Mouse (Mus musculus) kidney, postnatal 4 days (tissue): ENCODE measurements at regions not wholly inside any gene's neighbourhood (a gene's known extent, or its start where the extent isn't known, plus 50 kb on each side); places are given as distances from the start of the nearest gene placed in this dataset.
A peak's percentile ranks its signal among the peaks of the same experiment; 100 is the strongest.

Experiments used
- DNase-seq, 2 experiments: peaks; one replicate each; pipeline ENCODE4 v3.0.0; 2021; ENCODE audit warnings: mixed read lengths in 2 of 2

DNA sequence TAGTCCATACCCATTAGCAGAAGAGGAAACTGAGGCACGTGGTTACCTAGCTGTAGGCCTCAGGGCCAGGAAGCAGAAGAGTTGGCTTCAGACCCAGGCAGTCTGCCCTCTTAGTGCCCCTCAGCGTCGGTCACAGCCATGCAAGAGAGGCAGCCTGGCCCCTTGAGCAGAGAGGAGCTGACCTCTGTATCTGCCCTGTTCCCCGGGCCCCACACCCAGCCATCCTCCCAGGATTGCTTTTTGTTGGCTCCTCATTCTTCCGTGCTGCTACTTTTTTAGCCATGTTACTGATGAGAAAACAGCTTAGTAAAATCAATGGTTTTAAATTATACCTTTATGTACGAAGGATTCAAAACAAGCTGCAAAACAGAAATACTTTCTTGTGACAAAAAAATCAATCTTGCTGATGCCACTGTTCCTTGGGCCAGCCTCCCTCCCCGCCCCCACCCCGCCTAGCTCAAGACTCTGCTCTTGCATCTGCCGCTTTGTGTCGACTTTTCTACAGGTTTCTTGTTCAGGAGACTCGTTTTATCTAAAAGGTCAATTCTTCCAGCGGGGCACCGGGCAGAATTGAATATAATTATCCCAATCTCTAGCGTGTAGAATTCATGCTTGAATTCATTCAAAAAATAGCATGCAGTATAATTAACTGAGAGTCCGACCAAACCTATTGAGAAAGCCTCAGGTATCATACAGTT, 70.8 kb downstream of the Sall1 start:
- DNase-seq, result no peak

DNA sequence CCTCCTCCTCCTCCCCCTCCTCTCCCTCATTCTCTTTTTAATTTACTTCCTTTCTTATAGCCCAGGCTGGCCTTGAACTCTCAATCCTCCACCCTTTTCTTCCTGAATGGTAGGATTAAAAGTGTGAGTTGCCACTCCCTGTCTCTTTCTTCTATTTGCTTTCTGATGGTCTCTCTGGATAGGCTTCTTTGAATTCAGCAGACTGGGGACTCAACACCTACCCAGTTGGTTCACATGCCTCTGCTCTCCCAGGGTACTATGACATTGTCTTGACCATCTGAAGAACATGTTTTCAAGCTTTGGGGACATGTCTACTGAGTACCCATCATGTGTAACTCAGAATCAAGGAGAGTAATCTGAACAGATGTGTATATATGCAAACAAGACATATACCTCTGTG, 85.1 kb downstream of the Sall1 start:
- no peak for DNase-seq

DNA sequence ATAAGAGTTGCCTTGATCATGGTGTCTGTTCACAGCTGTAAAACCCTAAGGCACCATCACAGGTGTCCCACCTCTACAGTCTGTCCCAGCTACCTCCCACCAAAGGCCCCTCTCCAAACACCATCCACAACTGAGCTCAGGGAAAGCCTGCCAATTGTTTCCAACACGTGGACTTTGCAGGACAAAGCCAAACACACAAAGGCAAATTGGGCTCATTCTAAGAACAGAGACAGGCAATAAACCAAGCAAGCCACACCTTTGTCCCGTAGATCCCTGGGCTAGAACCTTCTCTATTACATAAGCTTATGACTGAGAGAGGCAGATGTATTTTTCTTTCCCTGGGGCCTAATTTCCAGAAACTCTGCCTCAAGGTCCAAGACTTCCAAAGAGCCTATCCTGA, 90.8 kb downstream of the Sall1 start:
- DNase-seq, result no peak

DNA sequence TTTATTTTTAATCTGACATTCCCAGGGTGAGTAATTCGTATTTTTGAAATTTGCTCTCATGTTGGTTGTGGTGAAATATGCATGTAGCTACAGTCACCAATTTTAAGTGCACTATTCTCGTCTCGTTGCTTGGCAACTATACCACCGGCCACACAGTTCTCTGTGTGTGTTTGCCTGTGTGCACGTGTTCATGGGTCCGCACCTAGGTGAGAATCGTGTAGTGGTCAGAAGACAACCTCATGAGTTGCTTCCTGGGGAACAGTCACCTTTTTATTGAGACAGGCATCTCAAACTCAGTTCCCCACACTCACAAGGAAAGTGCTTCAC, 92.2 kb downstream of the Sall1 start:
- DNase-seq, result no peak

DNA sequence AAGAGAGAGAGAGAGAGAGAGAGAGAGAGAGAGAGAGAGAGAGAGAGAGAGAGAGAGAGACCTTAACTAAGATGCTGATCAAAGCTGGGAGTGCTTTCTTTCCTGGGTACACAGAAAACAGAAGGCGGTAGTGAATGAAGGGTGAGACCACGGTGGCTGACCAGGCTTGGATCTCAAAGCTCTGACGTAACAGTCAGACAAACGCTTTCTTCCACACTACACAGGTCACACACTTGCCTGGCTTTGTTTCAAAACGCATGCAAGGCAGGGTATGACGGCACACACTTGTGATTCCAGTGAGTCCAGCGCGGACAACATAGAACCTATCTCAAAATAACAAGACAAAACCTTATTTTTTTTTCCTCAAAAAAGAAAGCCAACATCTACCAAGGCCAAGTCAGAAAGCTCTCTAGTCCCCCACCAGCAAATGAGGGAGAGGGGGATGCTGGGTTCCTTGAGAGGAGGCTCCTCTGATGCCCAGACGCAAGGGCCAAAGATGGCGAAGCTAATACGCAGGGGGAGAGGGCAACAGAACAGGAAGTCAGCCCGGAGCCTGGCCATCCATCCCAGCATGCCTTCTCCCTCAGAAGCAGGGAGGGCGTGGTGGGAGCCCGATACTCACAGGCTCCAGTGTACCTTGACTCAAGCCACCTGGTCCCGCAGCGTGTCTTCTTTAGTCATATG, 92.7 kb downstream of the Sall1 start:
- DNase-seq, result no peak

DNA sequence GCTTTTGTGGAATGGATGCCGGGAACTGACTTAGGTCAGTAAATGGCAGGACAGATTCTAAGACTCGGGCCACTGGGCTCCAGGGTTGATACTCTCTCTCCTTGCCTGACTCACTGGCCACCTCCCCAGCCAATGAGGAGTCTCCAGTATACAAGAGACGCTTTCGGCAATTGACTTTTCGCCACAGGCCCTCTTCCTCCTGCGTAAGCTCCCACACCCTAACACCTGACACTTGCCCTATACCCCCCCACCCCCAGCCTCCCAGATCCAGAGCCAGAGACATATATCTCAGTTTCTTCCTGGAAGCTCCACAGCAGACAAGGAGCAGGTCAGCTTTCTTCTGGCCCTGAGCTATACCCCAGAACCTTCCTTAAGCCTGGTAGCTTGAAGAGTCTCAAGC, 94.0 kb downstream of the Sall1 start:
- no peak for DNase-seq

DNA sequence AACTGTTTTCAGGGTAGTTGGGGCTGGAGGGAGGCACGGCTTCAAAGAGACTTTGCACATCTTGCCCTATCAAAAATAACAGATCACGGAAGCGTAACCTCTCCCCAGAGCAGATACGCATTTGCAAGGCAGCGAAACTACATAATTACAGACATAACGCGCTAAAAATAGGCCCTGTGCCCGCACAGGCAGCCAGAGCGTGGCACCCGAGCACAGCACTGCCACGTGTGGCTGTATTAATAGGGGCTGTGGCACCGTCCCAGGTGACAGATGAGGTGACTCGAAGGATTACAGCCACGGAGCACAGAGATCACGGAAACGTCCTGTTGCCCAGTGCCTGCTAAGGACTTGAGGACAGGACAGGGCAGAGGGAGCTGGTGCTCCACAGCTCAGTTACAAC, 95.0 kb downstream of the Sall1 start:
- DNase-seq, result no peak

DNA sequence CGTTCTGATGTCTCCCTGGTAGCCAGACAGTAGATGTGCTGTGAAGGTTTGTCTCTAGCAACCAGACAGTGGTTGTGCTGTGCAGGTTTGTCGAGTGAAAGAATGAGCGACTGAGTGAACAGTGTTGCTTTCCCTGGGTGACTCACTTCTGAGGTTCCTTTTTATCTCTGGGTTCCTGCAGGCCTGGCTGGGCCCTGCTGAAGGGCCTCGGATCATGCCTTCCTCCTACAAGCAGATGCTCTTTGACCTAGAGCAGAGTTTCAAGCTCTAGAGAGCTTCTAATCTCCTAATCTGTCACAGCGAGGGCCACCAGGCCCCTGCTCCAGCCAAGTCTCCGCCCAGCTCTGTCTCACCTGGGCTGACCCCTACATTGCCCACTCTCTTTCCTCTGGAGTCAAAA, 95.6 kb downstream of the Sall1 start:
- DNase-seq, result no peak

DNA sequence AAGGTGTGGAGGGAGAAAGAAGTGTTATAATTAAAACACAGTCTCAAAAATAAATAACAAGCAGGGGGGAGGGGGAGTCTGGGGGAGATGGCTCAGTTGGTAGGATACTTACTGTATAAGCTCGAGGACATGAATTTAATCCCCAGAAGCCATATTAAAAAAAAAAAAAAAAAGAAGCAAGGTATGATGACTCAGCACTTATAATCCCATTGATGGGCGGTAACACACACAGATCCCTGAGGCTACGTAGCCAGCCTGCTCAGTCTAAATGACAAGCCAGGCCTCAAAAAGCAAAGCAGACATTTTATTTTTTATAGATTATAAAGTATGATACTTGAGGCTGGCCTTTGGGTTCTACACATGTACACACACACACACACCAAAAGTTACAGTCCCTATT, 96.6 kb downstream of the Sall1 start:
- no peak for DNase-seq

DNA sequence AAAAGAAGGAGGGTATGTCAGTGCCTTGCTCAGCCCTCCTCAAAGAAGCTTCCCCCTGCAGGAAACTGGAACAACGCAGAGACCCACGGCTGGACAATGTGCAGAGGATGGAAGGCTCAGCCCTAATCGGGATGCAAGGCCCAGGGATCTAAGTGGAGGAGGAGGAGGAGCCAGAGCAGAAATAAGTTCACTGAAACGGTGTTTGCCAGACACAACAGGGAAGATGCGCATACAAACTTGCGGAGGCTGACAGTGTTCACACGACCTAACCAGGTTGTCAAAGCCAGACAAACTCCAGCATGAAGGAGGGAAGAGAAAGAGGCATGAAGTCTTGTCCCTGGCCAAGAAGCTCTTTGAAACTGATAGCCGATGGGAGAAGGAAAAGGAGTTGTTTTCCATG, 98.3 kb downstream of the Sall1 start:
- no peak for DNase-seq

DNA sequence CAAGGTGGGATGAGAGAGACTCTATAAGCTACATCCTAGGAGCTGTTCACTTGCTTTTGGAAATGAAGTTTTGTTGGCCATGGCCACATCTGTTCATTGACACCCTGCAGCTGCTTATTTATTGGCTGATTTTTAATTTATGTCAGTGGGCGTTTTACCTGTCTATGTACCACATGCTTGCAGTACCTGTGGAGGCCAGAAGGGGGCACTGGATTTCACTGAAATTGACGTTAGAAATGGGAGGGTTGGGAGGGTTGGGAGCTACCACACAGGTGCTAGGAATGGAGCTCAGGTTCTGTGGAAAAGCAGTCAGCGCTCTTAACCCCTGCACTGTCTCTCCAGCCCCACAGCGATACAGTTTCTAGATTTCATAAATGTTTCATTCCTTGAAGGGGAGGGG, 99.9 kb downstream of the Sall1 start:
- DNase-seq, result peak; percentile 39 to 53

DNA sequence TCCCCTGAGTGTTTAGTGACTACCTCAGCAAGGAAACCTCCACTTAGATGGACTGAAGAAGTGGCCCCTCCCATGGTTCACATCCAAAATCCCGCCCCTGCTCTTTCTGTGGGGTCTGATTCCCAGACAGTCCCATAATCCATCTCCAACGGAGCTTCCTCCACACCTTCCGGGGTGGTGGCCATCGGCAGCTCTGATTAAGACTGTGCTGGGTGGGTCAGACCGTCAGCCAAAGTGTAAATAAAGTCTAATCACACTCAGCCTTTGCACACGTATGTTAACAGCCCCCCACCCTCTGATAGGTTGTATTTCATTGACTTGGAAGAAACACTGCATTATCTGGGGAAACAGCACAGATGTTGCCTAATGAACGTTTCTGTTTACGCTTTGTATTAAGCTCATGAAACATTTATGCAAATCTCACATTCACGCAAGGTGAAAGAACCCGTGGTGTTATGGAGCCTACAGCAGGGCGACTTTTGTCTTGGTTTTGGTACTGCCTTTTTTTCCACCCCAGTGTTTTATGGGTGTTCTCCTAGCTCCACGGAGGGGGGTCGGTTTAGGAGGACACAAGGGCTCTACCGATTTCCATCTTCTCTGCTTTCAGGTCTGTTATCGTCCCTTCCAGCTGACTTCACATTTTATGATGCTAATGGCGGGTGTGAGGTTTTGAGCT, 104.8 kb downstream of the Sall1 start:
- DNase-seq, result no peak

DNA sequence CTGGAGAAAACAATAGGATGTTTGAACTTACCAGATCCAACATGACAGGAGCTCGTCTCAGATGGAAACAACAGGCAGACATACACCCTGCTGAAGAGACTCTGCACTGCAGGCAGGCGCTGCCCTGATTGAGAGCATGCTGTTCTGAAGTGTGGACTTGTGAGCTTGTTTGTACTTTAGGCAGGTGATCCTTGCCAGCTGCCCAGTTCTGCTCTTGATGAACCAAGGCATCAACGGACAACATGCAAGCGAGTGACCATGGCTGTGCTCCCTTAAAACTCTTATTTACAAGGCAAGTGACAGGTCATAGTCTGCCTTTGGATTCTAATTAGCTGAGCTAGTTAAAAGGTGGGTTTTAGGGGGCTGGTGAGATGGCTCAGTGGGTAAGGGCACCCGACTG, 109.3 kb downstream of the Sall1 start:
- no peak for DNase-seq

DNA sequence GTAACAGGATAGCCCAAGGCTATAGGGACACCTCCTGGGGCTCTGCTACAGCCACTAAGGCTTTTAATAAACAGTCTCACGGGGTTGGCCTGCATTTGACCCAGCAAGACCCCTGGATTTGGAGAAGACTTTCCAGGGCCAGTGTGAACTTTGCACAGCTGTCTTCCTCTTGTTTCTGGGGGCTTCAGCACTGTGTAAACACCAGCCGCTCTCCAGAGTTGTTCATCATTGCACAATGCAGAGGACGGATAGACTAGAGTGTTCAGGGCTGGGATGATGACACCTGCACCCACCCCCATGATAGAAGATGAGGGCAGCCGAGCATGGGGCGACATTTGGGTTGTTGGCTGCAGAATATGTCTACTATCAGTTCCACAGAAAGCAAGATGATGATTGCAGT, 112.9 kb downstream of the Sall1 start:
- DNase-seq, result no peak

DNA sequence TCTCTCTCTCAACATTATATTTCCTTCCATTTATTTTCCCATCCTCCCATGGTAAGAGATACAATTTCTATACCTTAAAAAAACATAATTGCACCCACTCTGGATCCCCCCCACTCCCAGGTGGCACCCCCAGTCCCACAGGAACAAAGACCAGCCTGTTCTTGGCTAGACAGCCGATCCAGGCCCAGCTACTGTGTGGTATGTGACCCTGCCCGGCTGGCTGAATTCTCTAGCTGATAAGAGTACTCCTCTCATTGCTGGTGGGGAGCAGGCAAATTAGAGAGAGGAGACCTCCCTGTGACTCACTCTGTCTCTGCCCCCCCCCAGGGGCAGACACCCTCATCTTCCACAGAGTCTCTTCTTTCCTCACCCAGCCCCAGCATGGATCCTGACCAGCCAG, 113.6 kb downstream of the Sall1 start:
- no peak for DNase-seq

DNA sequence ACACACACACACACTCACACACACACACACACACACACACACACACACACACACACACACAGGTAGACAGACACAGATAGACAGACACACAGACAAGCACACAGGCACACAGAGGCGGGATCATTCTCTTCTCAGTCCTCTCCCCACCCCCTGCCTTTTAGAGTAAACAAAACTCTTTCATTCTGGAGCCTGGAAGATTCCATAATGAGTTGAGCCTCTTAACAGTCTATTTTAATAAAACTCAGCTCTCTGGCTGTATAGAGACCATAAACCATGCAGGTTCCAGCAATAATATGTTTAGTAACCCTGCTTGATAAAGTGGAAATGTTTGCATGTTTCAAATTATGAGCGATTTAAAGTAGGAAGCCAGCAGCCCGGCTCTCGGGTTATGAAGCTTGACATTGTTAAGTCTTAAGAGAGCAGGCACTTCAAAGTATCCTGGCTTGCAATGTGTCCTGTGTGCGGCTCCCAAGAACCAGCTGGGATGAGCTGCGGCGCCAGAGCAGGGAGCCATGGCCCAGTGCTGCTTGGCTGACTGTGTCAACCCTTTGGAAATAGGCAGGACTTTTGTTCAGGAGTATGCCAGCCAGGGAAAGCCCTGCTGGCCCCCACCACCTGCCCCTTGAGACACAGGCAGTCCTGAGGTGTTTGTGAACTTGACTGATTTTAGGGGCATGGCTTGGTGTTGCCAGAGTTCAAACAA, 115.1 kb downstream of the Sall1 start:
- peak; percentile 37 to 52 for DNase-seq

DNA sequence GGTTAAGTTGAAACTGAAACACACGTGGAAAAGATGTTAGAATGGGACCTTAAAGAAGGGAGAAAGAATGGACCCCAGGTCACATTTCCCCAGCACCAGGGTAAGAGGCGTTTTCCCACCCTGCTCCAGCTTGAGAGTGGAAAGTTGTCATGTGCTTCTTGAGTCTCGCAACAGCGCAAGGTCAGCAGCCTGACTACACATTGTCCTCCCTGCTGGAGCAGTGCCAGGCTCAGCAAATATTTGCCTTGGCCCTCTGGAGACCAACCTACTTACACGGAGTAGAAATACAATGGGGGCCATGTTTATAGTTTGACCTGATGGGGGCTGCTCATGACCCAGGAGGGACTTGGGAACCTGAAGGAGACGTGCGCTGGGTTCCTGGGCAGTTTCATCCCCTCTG, 121.1 kb downstream of the Sall1 start:
- peak; percentile 51 to 68 for DNase-seq

DNA sequence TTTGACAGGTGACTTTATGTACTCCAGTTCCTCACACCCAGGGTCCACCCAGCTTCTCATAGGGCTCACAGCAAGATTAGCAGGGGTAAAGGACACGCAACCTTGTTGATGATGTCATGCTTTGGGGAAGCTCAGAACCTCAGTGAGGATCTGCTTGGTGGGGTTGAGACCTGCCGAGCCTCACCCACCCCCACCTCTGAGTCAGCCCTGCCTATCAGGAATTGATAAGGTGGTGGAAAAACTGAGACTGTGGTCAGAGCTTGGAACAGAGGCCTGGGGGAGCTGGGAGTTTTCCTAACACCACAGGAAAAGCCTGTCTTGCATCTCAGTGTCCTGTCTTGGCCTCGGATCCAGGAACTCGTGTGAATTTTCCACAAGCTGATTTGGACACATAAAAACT, 122.0 kb downstream of the Sall1 start:
- no peak for DNase-seq

DNA sequence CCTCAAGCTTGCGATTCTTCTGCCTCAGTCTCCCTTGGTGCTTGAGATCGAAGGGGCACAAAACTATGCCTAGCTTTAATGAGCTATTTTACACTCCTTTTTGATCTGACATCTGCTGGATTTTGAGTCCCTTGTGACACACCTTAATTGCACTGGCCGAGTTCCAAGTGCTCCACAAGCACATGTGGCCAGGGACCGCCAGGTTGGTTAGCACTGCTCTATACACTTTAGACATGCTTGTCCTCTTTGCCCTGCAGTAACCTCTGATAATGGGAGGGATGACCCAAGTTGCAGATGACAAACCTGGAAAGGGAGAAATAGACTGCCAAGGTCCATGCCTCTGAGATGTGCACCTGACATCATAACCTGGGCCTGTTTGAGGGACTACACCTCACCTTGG, 124.7 kb downstream of the Sall1 start:
- no peak for DNase-seq

DNA sequence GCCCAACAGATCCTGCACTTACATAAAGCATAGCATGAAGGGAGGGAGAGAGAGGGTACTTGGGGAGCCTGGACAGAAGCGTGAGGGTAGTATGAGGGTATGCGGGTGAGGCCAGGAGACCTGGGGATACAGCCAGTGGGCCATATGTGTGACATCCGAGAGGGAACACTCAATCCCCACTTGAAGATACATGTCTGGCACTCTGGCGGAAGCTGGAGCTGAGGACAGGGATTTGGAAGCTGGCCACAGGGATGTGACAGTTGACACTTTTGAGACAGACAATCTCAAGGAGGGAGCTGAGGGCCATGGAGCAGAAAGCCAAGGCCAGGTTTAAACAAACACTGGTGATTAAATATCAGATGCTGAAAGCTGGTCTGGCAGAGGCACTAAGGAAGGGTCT, 127.9 kb downstream of the Sall1 start:
- DNase-seq, result no peak

DNA sequence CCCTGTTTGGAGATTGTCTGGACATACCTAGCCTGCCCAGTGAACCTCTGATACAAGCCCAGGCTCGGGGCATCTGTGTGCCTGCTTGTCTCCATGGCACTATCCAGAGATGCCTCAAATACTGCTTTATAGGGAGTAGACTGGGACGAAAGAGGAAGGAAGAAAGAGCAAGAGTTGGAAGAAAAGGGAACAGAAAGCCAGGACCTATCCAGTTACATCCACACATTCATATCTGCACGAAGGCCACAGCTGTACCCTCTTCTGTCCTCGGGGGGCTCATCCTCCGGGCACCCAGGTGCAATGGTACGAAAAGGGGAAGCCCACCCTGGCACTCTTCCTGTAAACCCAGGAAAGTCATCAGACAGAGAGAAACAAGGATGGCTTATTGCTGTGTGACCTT, 129.3 kb downstream of the Sall1 start:
- no peak for DNase-seq

DNA sequence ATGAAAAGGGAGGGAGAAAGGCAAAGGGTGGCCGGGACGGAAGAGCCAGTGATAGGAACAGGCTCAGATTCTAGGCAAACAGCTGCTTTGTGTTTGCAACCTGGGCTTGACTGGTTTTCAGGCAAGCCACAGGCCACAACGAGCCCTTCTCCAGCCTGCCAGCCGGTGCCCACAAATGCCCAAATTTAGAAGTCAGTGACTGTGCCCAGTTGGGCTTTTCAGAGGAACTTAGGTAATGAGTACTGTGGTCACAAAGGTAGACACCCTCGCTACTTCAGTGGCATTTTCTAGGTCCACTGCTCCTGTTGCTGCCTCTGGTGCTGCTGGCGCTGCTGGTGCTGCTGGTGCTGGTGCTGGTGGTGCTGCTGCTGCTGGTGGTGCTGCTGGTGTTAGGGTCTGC, 129.8 kb downstream of the Sall1 start:
- DNase-seq, result peak in 1 of 2 experiments; percentile 29

DNA sequence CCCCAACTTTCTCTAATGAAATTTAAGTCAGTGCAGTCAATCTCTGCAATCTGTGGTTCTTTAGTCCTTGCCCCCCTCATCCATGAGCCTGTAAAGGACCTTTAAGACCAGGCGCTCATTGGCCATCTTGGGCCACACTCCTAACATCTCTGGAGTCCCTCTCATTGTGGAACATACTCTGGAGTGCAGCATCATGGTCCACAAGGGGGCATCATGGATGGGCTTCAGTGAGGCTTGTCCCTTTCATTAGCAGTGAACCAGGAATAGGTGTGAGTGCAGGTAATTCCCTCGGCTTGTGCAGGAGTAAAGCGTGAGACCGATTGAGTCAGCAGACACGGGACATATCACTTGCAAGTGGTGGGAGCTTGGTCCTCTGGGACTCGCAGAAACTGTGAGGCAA, 137.7 kb downstream of the Sall1 start:
- peak; percentile 35 to 59 for DNase-seq

DNA sequence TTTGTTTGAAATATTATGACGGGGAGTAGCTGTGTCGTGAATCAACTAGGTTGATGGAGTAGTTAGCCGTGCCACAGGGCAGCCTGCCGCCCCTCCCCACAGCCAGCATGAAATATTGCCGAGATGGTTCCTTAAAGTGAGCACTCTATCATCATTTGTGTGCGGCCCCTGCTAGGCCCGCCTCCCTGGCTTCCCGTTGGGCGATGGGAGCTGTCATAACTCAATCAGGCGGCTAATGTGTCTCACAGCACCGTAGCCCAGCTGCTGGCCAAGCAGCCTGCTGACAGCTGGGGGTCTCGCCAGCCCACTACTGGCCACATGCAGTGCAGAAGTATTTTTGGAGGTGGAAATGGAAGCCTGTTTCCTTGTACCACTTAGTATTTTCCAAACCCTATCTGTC, 140.9 kb downstream of the Sall1 start:
- no peak for DNase-seq
